Mouse (Mus musculus) hindbrain, embryonic 16.5 days (tissue): Measurements from ENCODE around the gene Trim3. TPM values are rescaled to one million over a fixed set of nuclear protein-coding genes. Genes with fewer than 3 reads are reported as not detected.
A peak's percentile ranks its signal among the peaks of the same experiment; 100 is the strongest.

Source experiments
- ATAC-seq: fragments of 200-750 bp; cut with Nextera tagmentation; 2 replicates; pipeline ENCODE4 v1.8.0; 2017; ENCODE audit warnings: moderate TSS enrichment, moderate library complexity
- H3K27ac ChIP-seq: fragments of 300-500 bp; sonication (generic); 2 replicates; pipeline ENCODE4 v1.5.1; 2014; ENCODE audit warnings: low read depth, mild to moderate bottlenecking, control low read depth, low read length, moderate library complexity
- H3K27me3 ChIP-seq: fragments of 300-500 bp; sonication (generic); replicated peaks from 2 replicates; pipeline ENCODE4 v1.6.1; 2014; ENCODE audit warnings: low read length; ENCODE audit not compliant: control insufficient read depth, insufficient read depth
- H3K36me3 ChIP-seq: fragments of 300-500 bp; sonication (generic); 2 replicates; pipeline ENCODE4 v1.6.1; 2014; ENCODE audit warnings: mild to moderate bottlenecking, low read length, moderate library complexity, mixed read lengths; ENCODE audit not compliant: control insufficient read depth, insufficient read depth
- H3K4me1 ChIP-seq: fragments of 300-500 bp; sonication (generic); 2 replicates; pipeline ENCODE4 v1.6.1; 2014; ENCODE audit warnings: low read depth, low read length; ENCODE audit not compliant: control insufficient read depth, insufficient read depth
- H3K4me2 ChIP-seq: fragments of 300-500 bp; sonication (generic); 2 replicates; pipeline ENCODE4 v1.6.1; 2014; ENCODE audit warnings: mild to moderate bottlenecking, low read length, control low read depth, moderate library complexity
- H3K4me3 ChIP-seq: fragments of 300-500 bp; sonication (generic); 2 replicates; pipeline ENCODE4 v1.5.1; 2014; ENCODE audit warnings: mild to moderate bottlenecking, low read length, control low read depth, moderate library complexity
- H3K9ac ChIP-seq: fragments of 300-500 bp; sonication (generic); 2 replicates; pipeline ENCODE4 v1.6.1; 2014; ENCODE audit warnings: low read depth, mild to moderate bottlenecking, control low read depth, low read length, moderate library complexity
- H3K9me3 ChIP-seq: fragments of 300-500 bp; sonication (generic); 2 replicates; pipeline ENCODE4 v1.6.1; 2014; ENCODE audit warnings: mild to moderate bottlenecking, low read length, moderate library complexity; ENCODE audit not compliant: control insufficient read depth
- WGBS: fragments of 180-500 bp; shearing (Covaris S2); extraction: QIAGEN DNeasy Blood & Tissue Kit; methylation state at CpG from one replicate; pipeline ENCODE4 v1.1.7; 2014; 5-methylcytosine and 5-hydroxymethylcytosine counted together
- polyA plus RNA-seq: library from polyadenylated mRNA; unstranded; fragments of >200 nt; fragmentation: Nextera tagmentation; extraction: Ambion mirVana; gene quantifications from 2 replicates; pipeline ENCODE4 v1.2.1, GENCODE M21; 2015

The Trim3 gene
- polyA plus RNA-seq, 1 experiment from 2014 or later, result 108 TPM

DNA sequence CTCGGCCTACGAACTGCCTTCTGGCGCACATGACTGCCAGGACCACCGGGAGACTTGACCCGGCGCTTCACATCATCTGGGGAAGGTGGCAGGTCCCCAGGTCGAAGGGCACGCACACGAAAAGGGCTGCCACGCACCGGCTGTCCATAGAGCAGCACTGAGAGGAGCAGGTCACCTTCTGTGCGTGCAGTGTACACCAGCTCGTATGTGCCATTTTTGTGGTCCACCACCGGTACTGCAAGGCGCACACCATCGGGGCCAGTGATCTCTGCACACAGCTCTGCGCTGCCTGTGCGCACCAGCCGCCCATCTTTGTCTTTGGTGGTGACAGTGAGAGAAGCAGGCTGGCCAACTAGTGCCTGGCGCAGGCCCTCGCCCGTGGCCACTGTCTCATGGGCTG lies 15.6 kb downstream of the Trim3 start:
- Histone ChIP-seq H3K9me3 (no peaks in the 10 kb centered on the region), H3K4me1 (no peaks in the 10 kb centered on the region), H3K4me3 (no peak overlapping the region), H3K9ac (no peak overlapping the region), H3K4me2 (no peak overlapping the region), H3K27me3 (no peaks in the 10 kb centered on the region), H3K27ac (no peak overlapping the region), H3K36me3 (peaks cover 65% of the 10 kb centered on the region)
- no peak for ATAC-seq
- WGBS, result 95% methylated on average over 22 of the region's 22 CpGs

DNA sequence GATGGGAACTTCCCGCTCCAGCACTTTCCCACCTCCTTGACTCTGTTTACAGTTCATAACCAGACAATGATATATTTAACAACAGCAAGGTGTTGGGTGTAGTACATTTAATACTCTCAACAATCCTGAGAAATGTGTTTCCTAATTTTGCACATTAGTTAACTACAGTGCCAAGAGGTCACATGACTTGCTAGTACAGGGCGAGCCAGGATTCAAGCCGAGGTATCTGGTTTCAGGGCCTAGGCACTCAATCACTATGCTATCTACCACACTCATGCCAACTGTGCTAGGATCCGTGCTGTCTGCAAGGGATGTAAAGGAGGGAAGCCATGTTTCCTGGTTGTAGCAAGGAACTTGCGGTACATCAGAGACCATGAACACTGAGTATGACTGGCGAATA lies 16.8 kb downstream of the Trim3 start:
- whole genome bisulfite sequencing, result 93% methylated on average over 6 of the region's 6 CpGs
- Histone ChIP-seq H3K4me2 (no peak overlapping the region), H3K27me3 (no peaks in the 10 kb centered on the region), H3K4me3 (no peak overlapping the region), H3K9me3 (no peaks in the 10 kb centered on the region), H3K27ac (no peak overlapping the region), H3K4me1 (no peaks in the 10 kb centered on the region), H3K9ac (no peak overlapping the region), H3K36me3 (peaks cover 71% of the 10 kb centered on the region)
- no peak for ATAC-seq

DNA sequence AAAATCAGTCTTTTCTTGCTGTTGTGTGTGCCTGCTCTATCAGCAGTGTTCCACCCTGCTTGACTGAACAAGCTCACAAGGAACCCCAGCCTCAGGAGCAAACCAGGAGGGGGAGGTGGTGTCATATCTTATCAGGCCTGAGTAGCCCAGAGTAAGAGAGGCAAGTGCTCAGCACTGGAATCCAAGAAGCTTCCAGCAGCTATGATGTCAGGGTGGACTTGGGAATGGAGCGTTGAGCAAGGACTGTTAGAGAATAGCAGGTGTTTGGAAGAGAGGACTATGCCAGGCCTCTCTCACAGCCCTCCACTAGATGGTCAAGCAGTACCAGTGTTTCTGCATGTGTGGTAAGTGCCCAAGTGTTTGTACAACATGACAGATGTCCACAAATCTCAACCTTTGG lies 17.7 kb downstream of the Trim3 start:
- Histone ChIP-seq H3K27me3 (no peaks in the 10 kb centered on the region), H3K27ac (no peak overlapping the region), H3K4me2 (no peak overlapping the region), H3K4me3 (no peak overlapping the region), H3K36me3 (peaks cover 78% of the 10 kb centered on the region), H3K9ac (no peak overlapping the region), H3K9me3 (no peaks in the 10 kb centered on the region), H3K4me1 (no peaks in the 10 kb centered on the region)
- WGBS, result 91% methylated on average over 1 of the region's 1 CpGs
- no peak for ATAC-seq

DNA sequence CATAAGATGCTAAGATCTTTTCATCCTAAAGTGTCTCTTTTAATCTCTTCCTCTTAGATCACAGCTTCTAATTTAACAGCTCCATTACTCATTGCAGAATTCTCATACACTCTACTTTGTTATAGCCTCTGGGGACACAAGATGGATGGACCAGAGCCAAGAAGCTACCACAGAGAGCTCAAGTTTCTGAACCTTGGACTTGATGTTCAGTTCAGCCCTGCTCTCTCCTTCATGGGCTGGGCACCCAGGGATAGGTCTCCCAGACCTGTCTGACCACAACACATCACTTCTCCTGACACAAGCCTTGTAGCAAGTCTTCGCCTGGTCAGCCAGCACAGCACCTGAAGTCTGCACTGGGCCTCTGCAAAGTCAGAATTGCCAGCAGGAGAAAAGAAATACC lies 19.0 kb downstream of the Trim3 start:
- WGBS, result 93% methylated on average over 1 of the region's 1 CpGs
- ATAC-seq, result no peak
- Histone ChIP-seq H3K9me3 (no peaks in the 10 kb centered on the region), H3K9ac (no peak overlapping the region), H3K27ac (no peak overlapping the region), H3K36me3 (peaks cover 81% of the 10 kb centered on the region), H3K27me3 (no peaks in the 10 kb centered on the region), H3K4me1 (no peaks in the 10 kb centered on the region), H3K4me3 (no peak overlapping the region), H3K4me2 (no peak overlapping the region)

DNA sequence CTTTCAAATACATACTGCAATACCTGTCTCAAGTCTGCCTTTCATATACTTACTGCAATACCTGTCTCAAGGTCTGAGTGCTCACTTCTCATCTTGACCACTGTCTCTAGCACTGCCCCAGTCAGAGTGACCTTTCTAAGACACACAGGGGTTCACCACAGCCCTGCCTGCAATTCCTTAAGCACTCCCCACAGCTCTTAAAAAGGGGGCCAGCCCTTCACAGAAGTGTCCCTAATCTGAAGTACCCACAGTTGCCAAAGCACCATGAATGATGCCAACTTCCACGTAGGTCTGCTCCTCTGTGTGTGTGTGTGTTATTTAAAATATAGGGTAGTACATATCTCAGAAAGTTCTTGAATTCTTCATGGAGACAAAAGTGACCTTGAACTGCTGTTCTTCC lies 21.6 kb downstream of the Trim3 start:
- Histone ChIP-seq H3K4me3 (no peak overlapping the region), H3K4me2 (no peak overlapping the region), H3K9ac (no peak overlapping the region), H3K27ac (no peak overlapping the region), H3K9me3 (no peaks in the 10 kb centered on the region), H3K27me3 (no peaks in the 10 kb centered on the region), H3K36me3 (peaks cover 60% of the 10 kb centered on the region), H3K4me1 (no peaks in the 10 kb centered on the region)
- 100% methylated on average over 1 of the region's 1 CpGs for WGBS
- ATAC-seq, result no peak

DNA sequence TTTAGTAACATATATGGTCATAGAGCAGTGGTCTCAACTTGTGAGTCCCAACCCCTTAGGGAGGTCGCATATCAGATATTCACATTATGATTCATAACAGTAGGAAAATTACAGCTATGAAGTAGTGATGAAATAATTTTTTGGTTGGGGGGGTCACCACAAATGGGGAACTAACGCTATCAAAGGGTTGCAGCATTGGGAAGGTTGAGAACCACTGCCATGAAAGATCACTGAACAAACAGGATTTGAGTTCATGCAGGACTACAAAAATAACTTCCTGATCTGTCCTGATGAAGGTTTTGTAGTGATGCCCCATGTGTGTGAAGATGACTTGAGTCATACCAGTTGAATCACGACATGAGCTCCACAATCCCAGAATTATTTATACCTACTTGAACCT lies 24.9 kb downstream of the Trim3 start:
- H3K27me3 ChIP-seq, result no peaks in the 10 kb centered on the region
- no peaks in the 10 kb centered on the region; the same call in 1 of the 2 replicates for H3K9me3 ChIP-seq
- WGBS, result 92% methylated on average over 3 of the region's 3 CpGs
- H3K4me2 ChIP-seq, result no peak overlapping the region
- peaks cover 38% of the 10 kb centered on the region for H3K36me3 ChIP-seq
- H3K4me1 ChIP-seq, result no peaks in the 10 kb centered on the region
- ATAC-seq, result no peak
- no peak overlapping the region for H3K4me3 ChIP-seq
- no peak overlapping the region for H3K27ac ChIP-seq
- no peak overlapping the region for H3K9ac ChIP-seq

DNA sequence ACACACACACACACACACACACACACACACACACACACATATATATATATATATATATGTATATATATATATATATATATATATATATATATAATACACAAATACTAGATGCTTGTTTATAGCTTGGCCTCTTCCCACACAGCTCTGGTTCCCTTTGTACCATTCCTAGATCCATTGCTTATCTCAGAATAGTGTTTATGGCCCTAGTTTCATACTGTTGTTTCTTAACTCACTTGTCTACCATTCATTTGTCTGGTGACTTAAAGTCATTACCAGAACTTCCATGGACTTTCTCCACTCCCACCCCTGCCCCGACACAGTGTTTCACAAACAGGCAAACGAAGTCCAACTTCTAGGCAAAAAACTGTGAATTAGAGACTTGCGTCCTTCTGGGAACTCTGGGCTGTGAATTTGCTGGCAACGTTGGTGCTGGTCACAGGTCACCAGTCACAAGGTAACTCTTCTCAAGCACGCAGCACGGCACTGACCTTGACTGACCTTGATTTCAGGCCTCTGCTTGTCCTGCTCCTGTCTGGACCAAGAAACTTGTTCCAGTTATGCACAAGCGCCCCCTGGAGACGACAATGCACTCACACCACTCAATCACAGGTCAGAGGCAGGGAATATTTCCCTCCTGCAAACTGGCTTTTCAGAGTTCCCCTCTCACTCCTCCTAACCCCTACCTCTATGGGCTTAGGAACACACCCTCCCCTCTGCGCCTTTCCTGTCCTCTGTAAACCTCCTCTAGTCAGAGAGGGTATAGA lies 30.3 kb downstream of the Trim3 start:
- no peaks in the 10 kb centered on the region for H3K36me3 ChIP-seq
- no peaks in the 10 kb centered on the region; the same call in 1 of the 2 replicates for H3K9me3 ChIP-seq
- no peak overlapping the region for H3K27ac ChIP-seq
- ATAC-seq, result peak; percentile 68; the same call in 1 of the 2 replicates
- 36% methylated on average over 9 of the region's 9 CpGs for WGBS
- no peak overlapping the region for H3K4me3 ChIP-seq
- H3K9ac ChIP-seq, result no peak overlapping the region
- H3K4me2 ChIP-seq, result no peak overlapping the region
- no peaks in the 10 kb centered on the region for H3K27me3 ChIP-seq
- no peaks in the 10 kb centered on the region for H3K4me1 ChIP-seq

DNA sequence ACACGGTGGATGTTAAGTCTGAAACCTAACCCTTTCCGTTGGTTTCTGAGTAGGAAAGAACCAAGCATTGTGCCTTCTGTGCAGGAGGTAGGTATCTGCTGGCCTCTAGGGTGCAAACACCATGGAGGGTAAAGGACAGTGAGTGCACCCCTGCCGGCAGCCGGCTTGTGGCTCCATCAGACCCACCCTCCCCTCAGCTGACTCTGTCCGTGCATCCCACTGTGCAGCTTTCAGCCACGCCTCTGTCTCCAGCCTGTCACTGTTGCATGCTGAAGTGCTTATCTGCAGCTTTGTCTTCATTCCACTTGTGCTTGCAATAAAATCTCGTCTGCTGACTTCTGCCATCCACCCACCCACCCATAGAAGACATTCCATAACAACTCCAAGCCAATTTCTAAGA lies 43.3 kb downstream of the Trim3 start:
- no peak for ATAC-seq
- Histone ChIP-seq H3K27me3 (no peaks in the 10 kb centered on the region), H3K9me3 (no peaks in the 10 kb centered on the region), H3K36me3 (no peaks in the 10 kb centered on the region), H3K4me1 (no peaks in the 10 kb centered on the region), H3K4me2 (no peak overlapping the region), H3K4me3 (no peak overlapping the region), H3K9ac (no peak overlapping the region), H3K27ac (no peak overlapping the region)
- 22% methylated on average over 7 of the region's 7 CpGs for WGBS

DNA sequence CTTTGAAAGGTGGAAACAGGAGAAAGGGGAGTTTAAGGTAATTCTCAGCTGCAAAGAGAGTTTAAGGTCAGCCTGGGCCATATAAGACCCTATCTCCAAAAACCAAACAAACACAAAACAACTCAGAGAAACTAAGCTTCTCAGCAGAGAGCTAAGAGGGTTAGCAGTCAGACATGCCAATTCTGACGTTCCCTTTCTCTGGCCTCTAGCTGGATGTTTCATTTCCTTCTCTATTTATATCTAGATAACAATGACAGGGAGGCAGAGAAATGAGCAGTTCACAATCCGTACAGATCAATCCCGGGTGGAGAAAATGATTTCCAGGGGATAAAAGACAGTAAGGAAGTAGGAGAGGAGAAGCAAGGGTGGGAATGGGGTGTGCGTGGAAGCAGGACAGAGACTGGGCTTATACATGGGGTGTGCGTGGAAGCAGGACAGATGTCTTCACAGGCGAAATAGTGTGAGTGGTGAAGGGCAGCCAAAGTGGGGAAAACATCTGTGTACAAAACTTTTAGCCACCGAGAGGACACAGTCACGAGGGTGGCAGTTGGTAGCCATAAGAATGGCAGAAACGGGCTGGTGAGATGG lies 45.0 kb downstream of the Trim3 start:
- no peaks in the 10 kb centered on the region for H3K36me3 ChIP-seq
- ATAC-seq, result no peak
- H3K9me3 ChIP-seq, result no peaks in the 10 kb centered on the region
- no peaks in the 10 kb centered on the region for H3K4me1 ChIP-seq
- H3K4me2 ChIP-seq, result no peak overlapping the region
- 78% methylated on average over 9 of the region's 9 CpGs for WGBS
- H3K27ac ChIP-seq, result no peak overlapping the region
- H3K9ac ChIP-seq, result no peak overlapping the region
- H3K27me3 ChIP-seq, result no peaks in the 10 kb centered on the region
- H3K4me3 ChIP-seq, result no peak overlapping the region
